Mouse (Mus musculus) brain, embryonic 14.5 days (tissue): Measurements from ENCODE around the gene Kcnj3.

Experiments
- CTCF ChIP-seq: fragments of 200-500 bp; IDR thresholded peaks from 2 replicates; pipeline ENCODE4 v1.5.1; 2012; ENCODE audit warnings: inconsistent platforms, mild to moderate bottlenecking, moderate library complexity, borderline replicate concordance; ENCODE audit not compliant: insufficient read depth, insufficient read length; ENCODE audit errors: extremely low read depth
- POLR2A ChIP-seq: fragments of 200-500 bp; IDR thresholded peaks from 2 replicates; pipeline ENCODE4 v1.6.1; 2012; ENCODE audit warnings: mild to moderate bottlenecking, inconsistent platforms, borderline replicate concordance; ENCODE audit not compliant: poor library complexity, insufficient read depth, insufficient read length, severe bottlenecking; ENCODE audit errors: extremely low read depth

GRCm38 (mm10) chr2:55435721-55436260 is at the start of gene Kcnj3:
- TF ChIP-seq CTCF (no peak), POLR2A (no peak)
